Mouse (Mus musculus) MEL (cell line): ENCODE measurements around the gene 5730596B20Rik. TPM values are rescaled to one million over a fixed set of nuclear protein-coding genes. Genes with fewer than 3 reads are reported as not detected.

Experiments used
- DNase-seq: peaks from one replicate; pipeline ENCODE4 v3.0.0; 2011; ENCODE audit warnings: low read depth, low spot score
- H3K27ac ChIP-seq: 2 replicates; pipeline ENCODE4 v1.5.1; 2012; ENCODE audit warnings: low read depth, mild to moderate bottlenecking, control low read depth, low read length, moderate library complexity; ENCODE audit not compliant: control insufficient read depth
- H3K27me3 ChIP-seq, 2 experiments: fragments of 150-350 bp in 1 of 2; sonication (generic) in 1 of 2; 2 replicates each; pipeline ENCODE4 v1.6.1; 2012; ENCODE audit warnings: low read length in 2 of 2, mild to moderate bottlenecking in 2 of 2, improper control_type of control experiment in 1 of 2, moderate library complexity in 1 of 2; ENCODE audit not compliant: insufficient read depth in 2 of 2, control insufficient read depth in 1 of 2
- H3K36me3 ChIP-seq, 2 experiments: 2 replicates each; pipeline ENCODE4 v1.6.1; 2012 to 2014; ENCODE audit warnings: low read length in 2 of 2, improper control_type of control experiment in 1 of 2, inconsistent platforms in 1 of 2, mild to moderate bottlenecking in 1 of 2; ENCODE audit not compliant: insufficient read depth in 2 of 2, control insufficient read depth in 1 of 2
- H3K4me1 ChIP-seq, 2 experiments: fragments of 150-350 bp in 1 of 2; sonication (generic) in 1 of 2; 2 replicates each; pipeline ENCODE4 v1.6.1; 2012; ENCODE audit warnings: low read length in 2 of 2, improper control_type of control experiment in 1 of 2, mild to moderate bottlenecking in 1 of 2; ENCODE audit not compliant: insufficient read depth in 2 of 2, control insufficient read depth in 1 of 2
- H3K4me3 ChIP-seq, 2 experiments: fragments of 150-350 bp in 1 of 2; sonication (generic) in 1 of 2; 2 replicates each; pipeline ENCODE4 v1.5.1; 2012; ENCODE audit warnings: low read depth in 2 of 2, low read length in 2 of 2, mild to moderate bottlenecking in 2 of 2, moderate library complexity in 2 of 2, control low read depth in 1 of 2, improper control_type of control experiment in 1 of 2; ENCODE audit not compliant: control insufficient read depth in 1 of 2, insufficient read depth in 1 of 2
- H3K79me2 ChIP-seq: 2 replicates; pipeline ENCODE4 v1.6.1; 2012; ENCODE audit warnings: mild to moderate bottlenecking, low read length, moderate library complexity; ENCODE audit not compliant: control insufficient read depth, poor library complexity, insufficient read depth
- H3K9ac ChIP-seq: 2 replicates; pipeline ENCODE4 v1.6.1; 2012; ENCODE audit warnings: low read depth, mild to moderate bottlenecking, control low read depth, low read length, moderate library complexity; ENCODE audit not compliant: control insufficient read depth, poor library complexity, severe bottlenecking
- H3K9me3 ChIP-seq: fragments of 150-350 bp; sonication (generic); replicated peaks from 2 replicates; pipeline ENCODE4 v1.6.1; 2012; ENCODE audit warnings: mild to moderate bottlenecking, low read length, improper control_type of control experiment, moderate library complexity; ENCODE audit not compliant: insufficient read depth
- BHLHE40 ChIP-seq: IDR thresholded peaks from 2 replicates; pipeline ENCODE4 v1.6.1; 2012; ENCODE audit warnings: low read depth, mild to moderate bottlenecking, inconsistent platforms, low read length, improper control_type of control experiment, borderline replicate concordance
- CHD1 ChIP-seq: IDR thresholded peaks from 2 replicates; pipeline ENCODE4 v1.6.1; 2012; ENCODE audit warnings: low read depth, mild to moderate bottlenecking, inconsistent platforms, low read length, improper control_type of control experiment
- CTCF ChIP-seq, 3 experiments: IDR thresholded peaks in 2 of 3; conservative IDR thresholded peaks in 1 of 3; 2 replicates each; pipeline ENCODE4 v1.5.1; 2011 to 2012; ENCODE audit warnings: low read length in 3 of 3, low read depth in 2 of 3, mild to moderate bottlenecking in 2 of 3, improper control_type of control experiment in 1 of 3, inconsistent platforms in 1 of 3, mixed read lengths in 1 of 3, moderate library complexity in 1 of 3; ENCODE audit not compliant: control insufficient read depth in 1 of 3, insufficient read depth in 1 of 3, poor library complexity in 1 of 3, severe bottlenecking in 1 of 3
- E2F4 ChIP-seq: IDR thresholded peaks from 2 replicates; pipeline ENCODE4 v1.6.1; 2011; ENCODE audit warnings: low read depth, low read length, improper control_type of control experiment, borderline replicate concordance
- ELF1 ChIP-seq: IDR thresholded peaks from 2 replicates; pipeline ENCODE4 v1.6.1; 2014; ENCODE audit warnings: low read depth, mild to moderate bottlenecking, inconsistent platforms, low read length, improper control_type of control experiment, moderate library complexity
- ETS1 ChIP-seq: IDR thresholded peaks from 2 replicates; pipeline ENCODE4 v1.6.1; 2012; ENCODE audit warnings: low read depth, mild to moderate bottlenecking, inconsistent platforms, low read length, improper control_type of control experiment, moderate library complexity
- GATA1 ChIP-seq: IDR thresholded peaks from 2 replicates; pipeline ENCODE4 v1.6.1; 2011; ENCODE audit warnings: low read depth, low read length, improper control_type of control experiment
- KAT2A ChIP-seq: conservative IDR thresholded peaks from 2 replicates; pipeline ENCODE4 v1.6.1; 2012; ENCODE audit warnings: low read depth, low read length, improper control_type of control experiment, inconsistent platforms
- MAFK ChIP-seq: IDR thresholded peaks from 2 replicates; pipeline ENCODE4 v1.6.1; 2011; ENCODE audit warnings: low read depth, mild to moderate bottlenecking, low read length, improper control_type of control experiment, borderline replicate concordance
- MYB ChIP-seq: IDR thresholded peaks from 2 replicates; pipeline ENCODE4 v1.6.1; 2011; ENCODE audit warnings: mild to moderate bottlenecking, low read depth, low read length, improper control_type of control experiment
- MYC ChIP-seq: IDR thresholded peaks from 2 replicates; pipeline ENCODE4 v1.6.1; 2011; ENCODE audit warnings: low read depth, mild to moderate bottlenecking, low read length, improper control_type of control experiment, moderate library complexity
- NELFE ChIP-seq: IDR thresholded peaks from 2 replicates; pipeline ENCODE4 v1.6.1; 2011; ENCODE audit warnings: low read depth, low read length, improper control_type of control experiment
- POLR2AphosphoS2 ChIP-seq: IDR thresholded peaks from 2 replicates; pipeline ENCODE4 v1.6.1; 2011; ENCODE audit warnings: low read length, improper control_type of control experiment
- POLR2AphosphoS5 ChIP-seq: IDR thresholded peaks from 2 replicates; pipeline ENCODE4 v1.6.1; 2012; ENCODE audit warnings: low read depth, borderline replicate concordance, mild to moderate bottlenecking, inconsistent platforms, low read length, moderate library complexity, mixed read lengths
- RAD21 ChIP-seq: IDR thresholded peaks from 2 replicates; pipeline ENCODE4 v1.6.1; 2011; ENCODE audit warnings: mild to moderate bottlenecking, low read depth, low read length, improper control_type of control experiment
- SIN3A ChIP-seq: IDR thresholded peaks from 2 replicates; pipeline ENCODE4 v1.6.1; 2012; ENCODE audit warnings: low read length, improper control_type of control experiment, inconsistent platforms
- SMC3 ChIP-seq: IDR thresholded peaks from 2 replicates; pipeline ENCODE4 v1.6.1; 2011; ENCODE audit warnings: low read depth, low read length, improper control_type of control experiment
- TAL1 ChIP-seq: IDR thresholded peaks from 2 replicates; pipeline ENCODE4 v1.6.1; 2012; ENCODE audit warnings: mild to moderate bottlenecking, inconsistent platforms, low read length, moderate library complexity, mixed read lengths
- TBP ChIP-seq: IDR thresholded peaks from 2 replicates; pipeline ENCODE4 v1.8.0; 2011; ENCODE audit warnings: low read depth, low read length, improper control_type of control experiment
- TCF12 ChIP-seq: IDR thresholded peaks from 2 replicates; pipeline ENCODE4 v1.6.1; 2014; ENCODE audit warnings: low read depth, mild to moderate bottlenecking, inconsistent platforms, low read length, improper control_type of control experiment, moderate library complexity
- UBTF ChIP-seq: IDR thresholded peaks from 2 replicates; pipeline ENCODE4 v1.6.1; 2012; ENCODE audit warnings: low read depth, mild to moderate bottlenecking, inconsistent platforms, low read length, improper control_type of control experiment, moderate library complexity, borderline replicate concordance; ENCODE audit not compliant: insufficient read depth
- USF1 ChIP-seq: IDR thresholded peaks from 2 replicates; pipeline ENCODE4 v1.6.1; 2014; ENCODE audit warnings: low read depth, mild to moderate bottlenecking, inconsistent platforms, low read length, improper control_type of control experiment, moderate library complexity
- USF2 ChIP-seq, 2 experiments: IDR thresholded peaks; 2 replicates each; pipeline ENCODE4 v1.6.1; 2011 to 2012; ENCODE audit warnings: improper control_type of control experiment in 2 of 2, low read length in 2 of 2, borderline replicate concordance in 1 of 2, inconsistent platforms in 1 of 2, low read depth in 1 of 2, mild to moderate bottlenecking in 1 of 2; ENCODE audit not compliant: insufficient read depth in 1 of 2
- ZC3H11A ChIP-seq: IDR thresholded peaks from 2 replicates; pipeline ENCODE4 v1.6.1; 2012; ENCODE audit warnings: low read depth, mild to moderate bottlenecking, inconsistent platforms, low read length, improper control_type of control experiment
- ZKSCAN1 ChIP-seq: IDR thresholded peaks from 2 replicates; pipeline ENCODE4 v1.6.1; 2012; ENCODE audit warnings: low read depth, mild to moderate bottlenecking, inconsistent platforms, low read length, improper control_type of control experiment, moderate library complexity
- polyA plus RNA-seq, 2 experiments: library from polyadenylated mRNA; stranded (reverse) in 1 of 2; unstranded in 1 of 2; fragments of >175 nt in 1 of 2; fragments of >200 nt in 1 of 2; gene quantifications; 2 replicates each; pipeline versions ENCODE4 v1.2.1 to v1.2.4; 2012; ENCODE audit warnings: low replicate concordance in 2 of 2, low read depth in 1 of 2; ENCODE audit not compliant: insufficient read length in 2 of 2, insufficient read depth in 1 of 2, missing spikeins in 1 of 2
- total RNA-seq: library from RNA; depleted of rRNA; stranded (reverse); fragments of 300-350 nt; gene quantifications from 2 replicates; pipeline ENCODE4 v1.2.3, GENCODE M21; 2012

5730596B20Rik gene
- total and polyA plus RNA-seq, 3 experiments = not detected

GRCm38 (mm10) chr6:52183311-52184080, 6.2 kb downstream of the 5730596B20Rik start:
- no peak overlapping the region for H3K4me3 ChIP-seq
- H3K27ac ChIP-seq = no peak overlapping the region
- H3K9ac ChIP-seq = no peak overlapping the region
- H3K9me3 ChIP-seq = no peaks in the 10 kb centered on the region
- TF ChIP-seq USF1 = no peak
- no peak for TF ChIP-seq UBTF
- TF ChIP-seq MYB = no peak
- no peak for TF ChIP-seq CTCF (IDR thresholded peaks at IDR 0.05 in 2 of 3, conservative IDR thresholded peaks at IDR 0.05 in 1 of 3; ENCODE audit: control insufficient read depth in 1 of 3, insufficient read depth in 1 of 3, low read depth in 2 of 3, low read length in 3 of 3, poor library complexity in 1 of 3, severe bottlenecking in 1 of 3)
- no peak for TF ChIP-seq SIN3A
- no peak for TF ChIP-seq GATA1
- TF ChIP-seq USF2 (IDR thresholded peaks at IDR 0.05; ENCODE audit: borderline replicate concordance in 1 of 2, insufficient read depth in 1 of 2, low read depth in 1 of 2, low read length in 2 of 2) = no peak
- no peak for TF ChIP-seq NELFE
- TF ChIP-seq BHLHE40 = no peak
- TF ChIP-seq POLR2AphosphoS5 = no peak
- TF ChIP-seq ELF1 = no peak
- TF ChIP-seq RAD21 = no peak
- no peak for TF ChIP-seq KAT2A
- no peak for TF ChIP-seq CHD1
- no peak for TF ChIP-seq TCF12
- TF ChIP-seq TAL1 = no peak
- no peak for TF ChIP-seq ZC3H11A
- TF ChIP-seq ZKSCAN1 = no peak
- no peak for DNase-seq
- H3K79me2 ChIP-seq = no peaks in the 10 kb centered on the region
- H3K4me1 ChIP-seq = no peaks in the 10 kb centered on the region
- no peaks in the 10 kb centered on the region for H3K27me3 ChIP-seq
- H3K36me3 ChIP-seq = no peaks in the 10 kb centered on the region

- H3K4me3 ChIP-seq = no peak overlapping the region
- no peaks in the 10 kb centered on the region for H3K27me3 ChIP-seq
- H3K9ac ChIP-seq = no peak overlapping the region
- H3K4me1 ChIP-seq = no peaks in the 10 kb centered on the region
- H3K79me2 ChIP-seq = no peaks in the 10 kb centered on the region
- no peaks in the 10 kb centered on the region for H3K9me3 ChIP-seq
- no peak for TF ChIP-seq SMC3
- no peak for TF ChIP-seq RAD21
- TF ChIP-seq CHD1 = no peak
- TF ChIP-seq ZKSCAN1 = no peak
- no peak for TF ChIP-seq POLR2AphosphoS2
- no peak for TF ChIP-seq MAFK
- no peak for TF ChIP-seq MYC
- TF ChIP-seq TBP = no peak
- TF ChIP-seq E2F4 = no peak
- TF ChIP-seq ETS1 = no peak
- no peaks in the 10 kb centered on the region for H3K36me3 ChIP-seq
- H3K27ac ChIP-seq = no peak overlapping the region
- no peak for DNase-seq
Measured at GRCm38 (mm10) chr6:52184668-52185067, 7.4 kb downstream of the 5730596B20Rik start.
